9 mouse cellular contexts compared by ENCODE assay signal in the genomic region with DNA sequence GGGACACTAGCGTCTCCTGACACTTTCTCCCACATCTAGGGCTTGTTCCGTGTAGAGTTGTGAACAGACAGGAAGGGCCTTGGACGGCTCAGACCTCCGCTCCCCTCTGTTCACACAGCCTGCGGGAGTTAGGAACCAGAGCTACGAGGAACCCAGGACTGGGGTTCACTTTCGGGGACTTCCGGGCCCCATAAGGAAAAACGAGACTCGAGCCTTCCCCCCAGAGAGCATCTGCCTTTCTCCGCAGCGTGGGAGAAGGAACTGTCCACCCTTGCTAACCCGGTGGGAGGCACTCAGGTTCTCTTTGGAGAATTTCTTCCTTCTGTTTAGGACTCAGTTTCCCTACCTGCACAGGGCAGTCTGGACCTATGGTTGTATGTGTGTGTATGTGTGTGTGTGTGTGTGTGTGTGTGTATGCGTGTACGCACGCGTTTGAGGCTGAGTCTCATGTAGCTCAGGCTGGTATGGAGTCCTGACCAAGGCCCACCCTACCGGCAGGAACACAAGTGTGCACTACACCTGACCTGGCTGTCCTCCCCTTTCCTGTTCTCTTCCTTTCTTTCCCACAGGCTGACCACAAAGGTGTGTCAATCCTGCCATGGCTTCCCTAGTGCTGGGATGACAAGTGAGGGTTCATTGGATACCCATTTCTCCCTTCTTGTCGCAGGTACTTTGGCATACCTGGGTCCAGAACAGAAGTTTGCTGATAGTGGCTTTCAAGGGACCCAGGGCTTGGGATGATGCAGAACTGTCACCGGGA. TPM values are rescaled to one million over a fixed set of nuclear protein-coding genes. Genes with fewer than 3 reads are reported as not detected.
A peak's percentile ranks its signal among the peaks of the same experiment; 100 is the strongest.
DNase-seq lines count a peak whose midpoint lies in the region; ATAC-seq and TF ChIP-seq lines count a peak whose summit lies in the region.
"Had no signal": no experiment of that assay in that cellular context is flagged by ENCODE, and none has a peak within 500 bp of the region (broad histone marks: within the 10 kb centered on the region; RNA-seq: fewer than 3 reads in every experiment).

No protein-coding gene starts in this region.

- H3K9me3 ChIP-seq in lung, embryonic 14.5 days (ENCODE audit: low read depth, low read length), result no peaks in the 10 kb centered on the region
- H3K9me3 ChIP-seq in limb, embryonic 13.5 days, result peaks cover 3% of the 10 kb centered on the region; the same call in 1 of the 2 replicates

- H3K4me1 ChIP-seq in lung, embryonic 14.5 days (ENCODE audit: insufficient read depth), result no peaks in the 10 kb centered on the region
- H3K4me1 ChIP-seq in embryonic fibroblast, embryonic 13.5 days (ENCODE audit: control insufficient read depth, insufficient read depth, low read length), result no peaks in the 10 kb centered on the region
- peaks cover 34% of the 10 kb centered on the region for H3K4me1 ChIP-seq in limb, embryonic 13.5 days
- H3K4me1 ChIP-seq in small intestine, adult 2 months (ENCODE audit: control insufficient read depth, insufficient read depth, insufficient read length, low read length), result peaks cover 20% of the 10 kb centered on the region

- H3K27ac ChIP-seq in lung, embryonic 14.5 days (ENCODE audit: low read depth), result no peak overlapping the region
- no peak overlapping the region for H3K27ac ChIP-seq in embryonic fibroblast, embryonic 13.5 days (ENCODE audit: insufficient read depth, low read length)
- no peak overlapping the region for H3K27ac ChIP-seq in limb, embryonic 13.5 days
- no peak overlapping the region for H3K27ac ChIP-seq in small intestine, adult 2 months (ENCODE audit: insufficient read depth, low read depth, low read length)

- peak; percentile 30 for DNase-seq in lung, embryonic 14.5 days
- no peak for DNase-seq in lung, postnatal 4 days
- DNase-seq in layer of hippocampus, postnatal 25 days (ENCODE audit: extremely low spot score in 1 of 2, low spot score in 1 of 2), result no peak

- TF ChIP-seq POLR2A in embryonic fibroblast, embryonic 13.5 days (IDR thresholded peaks at IDR 0.05; ENCODE audit: low read depth, low read length), result peak; percentile 54
- no peak for TF ChIP-seq POLR2A in small intestine, adult 2 months (IDR thresholded peaks at IDR 0.05; ENCODE audit: low read depth, low read length)

- peak overlapping the region; percentile 49 for H3K4me2 ChIP-seq in lung, embryonic 14.5 days
- peak overlapping the region; percentile 66 for H3K4me2 ChIP-seq in limb, embryonic 13.5 days (replicated peaks)

- 25% methylated on average over 20 of the region's 20 CpGs for WGBS in lung, embryonic 14.5 days
- WGBS in limb, embryonic 13.5 days, result 26% methylated on average over 20 of the region's 20 CpGs
- WGBS in small intestine, adult 2 months, result 48% methylated on average over 20 of the region's 20 CpGs

- no peak for TF ChIP-seq CTCF in lung, embryonic 14.5 days (IDR thresholded peaks at IDR 0.05; ENCODE audit: low read depth)
- TF ChIP-seq CTCF in embryonic fibroblast, embryonic 13.5 days (IDR thresholded peaks at IDR 0.05; ENCODE audit: borderline replicate concordance, insufficient read depth, low read length), result 0 out of 2 replicates have a peak, but pooled peaks have one; percentile 20
- no peak for TF ChIP-seq CTCF in small intestine, adult 2 months (IDR thresholded peaks at IDR 0.05; ENCODE audit: extremely low read depth, insufficient read length, insufficient replicate concordance, low read depth, low read length)

- no peak for ATAC-seq in lung, embryonic 14.5 days (ENCODE audit: insufficient read depth)
- no peak for ATAC-seq in limb, embryonic 13.5 days (ENCODE audit: low FRiP score, low read depth)
- ATAC-seq in activated CD4-positive, CD25-positive, alpha-beta regulatory T cell, adult 4 months, result no peak
- no peak for ATAC-seq in CD4-positive, CD25-positive, alpha-beta regulatory T cell, adult 4 months

- H3K4me3 ChIP-seq in lung, embryonic 14.5 days (ENCODE audit: low read depth, low read length), result peak overlapping the region; percentile 25
- H3K4me3 ChIP-seq in embryonic fibroblast, embryonic 13.5 days (ENCODE audit: insufficient read depth, low read length), result no peak overlapping the region
- H3K4me3 ChIP-seq in limb, embryonic 13.5 days, result peak overlapping the region; percentile 40
- peak overlapping the region; percentile 13; the same call in 1 of the 2 replicates for H3K4me3 ChIP-seq in small intestine, adult 2 months (ENCODE audit: low read depth, low read length)

- peak overlapping the region; percentile 15; the same call in 1 of the 2 replicates for H3K9ac ChIP-seq in lung, embryonic 14.5 days
- H3K9ac ChIP-seq in limb, embryonic 13.5 days, result peak overlapping the region; percentile 62

- peaks cover 32% of the 10 kb centered on the region for H3K27me3 ChIP-seq in lung, embryonic 14.5 days (ENCODE audit: insufficient read depth, low read length)
- H3K27me3 ChIP-seq in limb, embryonic 13.5 days, result peaks cover 67% of the 10 kb centered on the region
- H3K27me3 ChIP-seq in small intestine, adult 2 months (ENCODE audit: control insufficient read depth, insufficient read depth, low read length), result peaks cover 14% of the 10 kb centered on the region

- H3K36me3 ChIP-seq in lung, embryonic 14.5 days (ENCODE audit: insufficient read depth), result peaks cover 32% of the 10 kb centered on the region
- H3K36me3 ChIP-seq in limb, embryonic 13.5 days, result peaks cover 33% of the 10 kb centered on the region
- peaks cover 17% of the 10 kb centered on the region for H3K36me3 ChIP-seq in small intestine, adult 2 months (ENCODE audit: control insufficient read depth, insufficient read depth, low read length)

RNA-seq across cellular contexts. Expression of gene Slc5a5, which starts 0.5 kb away (rescaled TPM):
- 0.12 and 0.16 TPM in 2 replicates for polyA plus RNA-seq in lung, embryonic 14.5 days (2014; fragmentation: Nextera tagmentation; extraction: Ambion mirVana)
- 0.28 and 0.30 TPM in 2 replicates for polyA plus RNA-seq in embryonic fibroblast, embryonic 13.5 days (2011; ENCODE audit: insufficient read length, low read depth, missing spikeins)
- 0.39 and 0.45 TPM in 2 replicates for polyA plus RNA-seq in limb, embryonic 13.5 days (2015; fragmentation: Nextera tagmentation; extraction: Ambion mirVana)
- polyA plus RNA-seq in small intestine, adult 2 months (2012; rRNA removed), result 0.41 and 24.2 TPM in 2 replicates
- polyA plus RNA-seq in activated CD4-positive, CD25-positive, alpha-beta regulatory T cell, adult 4 months (2017; shearing (Covaris generic)), result not detected
- not detected for polyA plus RNA-seq in CD4-positive, CD25-positive, alpha-beta regulatory T cell, adult 4 months (2017; shearing (Covaris generic))
- total RNA-seq in layer of hippocampus, postnatal 25 days (2021), result 10 to 100 TPM in 1 of 2 experiments, 1 to 10 TPM in 1; 6.9 to 10.5 TPM
- total RNA-seq: monocyte, adult 5-6 weeks had no signal

RNA-seq across cellular contexts. Expression of gene Rpl18a, which starts 4.1 kb away (rescaled TPM):
- polyA plus RNA-seq in lung, embryonic 14.5 days (2014; fragmentation: Nextera tagmentation; extraction: Ambion mirVana), result 5,317 and 5,483 TPM in 2 replicates
- 1,792 and 1,906 TPM in 2 replicates for polyA plus RNA-seq in embryonic fibroblast, embryonic 13.5 days (2011; ENCODE audit: insufficient read length, low read depth, missing spikeins)
- polyA plus RNA-seq in limb, embryonic 13.5 days (2015; fragmentation: Nextera tagmentation; extraction: Ambion mirVana), result 4,263 and 4,460 TPM in 2 replicates
- polyA plus RNA-seq in small intestine, adult 2 months (2012; rRNA removed), result 2,725 and 5,728 TPM in 2 replicates
- over 10,000 TPM; 10,302 to 10,714 TPM for polyA plus RNA-seq in activated CD4-positive, CD25-positive, alpha-beta regulatory T cell, adult 4 months (2017; shearing (Covaris generic))
- polyA plus RNA-seq in CD4-positive, CD25-positive, alpha-beta regulatory T cell, adult 4 months (2017; shearing (Covaris generic)), result over 10,000 TPM in 1 of 2 experiments, 1,000 to 10,000 TPM in 1; 9,999 to 11,110 TPM
- 100 to 1,000 TPM; 634 to 770 TPM for total RNA-seq in layer of hippocampus, postnatal 25 days (2021)

RNA-seq across cellular contexts. Expression of gene Map1s, which starts 12.7 kb away (rescaled TPM):
- polyA plus RNA-seq in lung, embryonic 14.5 days (2014; fragmentation: Nextera tagmentation; extraction: Ambion mirVana), result 53.3 and 54.4 TPM in 2 replicates
- polyA plus RNA-seq in embryonic fibroblast, embryonic 13.5 days (2011; ENCODE audit: insufficient read length, low read depth, missing spikeins), result 24.2 and 27.8 TPM in 2 replicates
- polyA plus RNA-seq in limb, embryonic 13.5 days (2015; fragmentation: Nextera tagmentation; extraction: Ambion mirVana), result 52.8 and 57.8 TPM in 2 replicates
- 21.9 and 32.9 TPM in 2 replicates for polyA plus RNA-seq in small intestine, adult 2 months (2012; rRNA removed)
- polyA plus RNA-seq in activated CD4-positive, CD25-positive, alpha-beta regulatory T cell, adult 4 months (2017; shearing (Covaris generic)), result 10 to 100 TPM; 13.5 to 17.4 TPM
- polyA plus RNA-seq in CD4-positive, CD25-positive, alpha-beta regulatory T cell, adult 4 months (2017; shearing (Covaris generic)), result 10 to 100 TPM; 13.8 to 17.2 TPM
- 10 to 100 TPM; 87.7 to 94.2 TPM for total RNA-seq in layer of hippocampus, postnatal 25 days (2021)

RNA-seq across cellular contexts. Expression of gene Ccdc124, which starts 19.3 kb away (rescaled TPM):
- 121 and 125 TPM in 2 replicates for polyA plus RNA-seq in lung, embryonic 14.5 days (2014; fragmentation: Nextera tagmentation; extraction: Ambion mirVana)
- 31.1 and 32.3 TPM in 2 replicates for polyA plus RNA-seq in embryonic fibroblast, embryonic 13.5 days (2011; ENCODE audit: insufficient read length, low read depth, missing spikeins)
- 113 and 117 TPM in 2 replicates for polyA plus RNA-seq in limb, embryonic 13.5 days (2015; fragmentation: Nextera tagmentation; extraction: Ambion mirVana)
- polyA plus RNA-seq in small intestine, adult 2 months (2012; rRNA removed), result 35.9 and 64.7 TPM in 2 replicates
- 100 to 1,000 TPM in 1 of 2 experiments, 10 to 100 TPM in 1; 75.7 to 106 TPM for polyA plus RNA-seq in activated CD4-positive, CD25-positive, alpha-beta regulatory T cell, adult 4 months (2017; shearing (Covaris generic))
- polyA plus RNA-seq in CD4-positive, CD25-positive, alpha-beta regulatory T cell, adult 4 months (2017; shearing (Covaris generic)), result 10 to 100 TPM; 61.0 to 62.7 TPM
- 10 to 100 TPM; 92.7 to 95.6 TPM for total RNA-seq in layer of hippocampus, postnatal 25 days (2021)

RNA-seq across cellular contexts. Expression of gene Kcnn1, which starts 30.0 kb away (rescaled TPM):
- 0.54 and 0.72 TPM in 2 replicates for polyA plus RNA-seq in lung, embryonic 14.5 days (2014; fragmentation: Nextera tagmentation; extraction: Ambion mirVana)
- polyA plus RNA-seq in embryonic fibroblast, embryonic 13.5 days (2011; ENCODE audit: insufficient read length, low read depth, missing spikeins), result 1.7 and 2.7 TPM in 2 replicates
- 2.9 and 4.3 TPM in 2 replicates for polyA plus RNA-seq in limb, embryonic 13.5 days (2015; fragmentation: Nextera tagmentation; extraction: Ambion mirVana)
- polyA plus RNA-seq in small intestine, adult 2 months (2012; rRNA removed), result 0.90 and 2.9 TPM in 2 replicates
- polyA plus RNA-seq in activated CD4-positive, CD25-positive, alpha-beta regulatory T cell, adult 4 months (2017; shearing (Covaris generic)), result not detected
- polyA plus RNA-seq in CD4-positive, CD25-positive, alpha-beta regulatory T cell, adult 4 months (2017; shearing (Covaris generic)), result not detected
- 10 to 100 TPM; 19.4 to 22.4 TPM for total RNA-seq in layer of hippocampus, postnatal 25 days (2021)
- total RNA-seq: monocyte, adult 5-6 weeks had no signal
